Mouse (Mus musculus): ENCODE results near the gene 1700001O22Rik.

The 1700001O22Rik gene

GRCm38 (mm10) chr2:30754831-30755230 lies 48.6 kb downstream of the 1700001O22Rik start:
- DNase-seq (ENCODE audit: low spot score in 2 of 2), result no peak

- DNase-seq (ENCODE audit: low spot score in 2 of 2), result peak; percentile 72 to 83
Measured at GRCm38 (mm10) chr2:30753219-30753618, 50.2 kb downstream of the 1700001O22Rik start.

- DNase-seq (ENCODE audit: low spot score in 2 of 2), result no peak
Measured at GRCm38 (mm10) chr2:30752471-30752870, 51.0 kb downstream of the 1700001O22Rik start.

- DNase-seq (ENCODE audit: low spot score in 2 of 2), result no peak
Measured at GRCm38 (mm10) chr2:30750025-30750424, 53.4 kb downstream of the 1700001O22Rik start.

- DNase-seq (ENCODE audit: low spot score in 2 of 2), result no peak
Measured at GRCm38 (mm10) chr2:30747602-30748162, 55.8 kb downstream of the 1700001O22Rik start.
